Mouse (Mus musculus): ENCODE data around the gene Cetn2.

GRCm38 (mm10) chrX:72896055-72896437 lies 22.2 kb downstream of the Cetn2 start:
- TF ChIP-seq CTCF (conservative IDR thresholded peaks at IDR 0.05; ENCODE audit: low read length), result no peak
- no peak for TF ChIP-seq POU5F1 (IDR thresholded peaks at IDR 0.05; ENCODE audit: borderline replicate concordance, low read length)
